Mouse (Mus musculus) liver, embryonic 15.5 days (tissue): ENCODE measurements around the gene Bcar3. TPM values are rescaled to one million over a fixed set of nuclear protein-coding genes. Genes with fewer than 3 reads are reported as not detected.

Experiments
- ATAC-seq: fragments of 200-750 bp; cut with Nextera tagmentation; 2 replicates; pipeline ENCODE4 v1.8.0; 2017; ENCODE audit warnings: moderate number of reproducible peaks, mild to moderate bottlenecking, moderate library complexity; ENCODE audit not compliant: insufficient read depth
- H3K27ac ChIP-seq: fragments of 300-500 bp; sonication (generic); replicated peaks from 2 replicates; pipeline ENCODE4 v1.5.1; 2015; ENCODE audit warnings: mild to moderate bottlenecking, inconsistent platforms
- H3K27me3 ChIP-seq: fragments of 300-500 bp; sonication (generic); 2 replicates; pipeline ENCODE4 v1.6.1; 2015; ENCODE audit warnings: mild to moderate bottlenecking, inconsistent platforms
- H3K36me3 ChIP-seq: fragments of 300-500 bp; sonication (generic); replicated peaks from 2 replicates; pipeline ENCODE4 v1.6.1; 2015; ENCODE audit warnings: moderate library complexity, mild to moderate bottlenecking, inconsistent platforms
- H3K4me1 ChIP-seq: fragments of 300-500 bp; sonication (generic); replicated peaks from 2 replicates; pipeline ENCODE4 v1.6.1; 2015; ENCODE audit warnings: inconsistent platforms
- H3K4me2 ChIP-seq: fragments of 300-500 bp; sonication (generic); 2 replicates; pipeline ENCODE4 v1.6.1; 2015; ENCODE audit warnings: moderate library complexity, mild to moderate bottlenecking, inconsistent platforms
- H3K4me3 ChIP-seq: fragments of 300-500 bp; sonication (generic); replicated peaks from 2 replicates; pipeline ENCODE4 v1.5.1; 2015; ENCODE audit warnings: mild to moderate bottlenecking, inconsistent platforms
- H3K9ac ChIP-seq: fragments of 300-500 bp; sonication (generic); 2 replicates; pipeline ENCODE4 v1.6.1; 2015; ENCODE audit warnings: moderate library complexity, mild to moderate bottlenecking, inconsistent platforms
- H3K9me3 ChIP-seq: fragments of 300-500 bp; sonication (generic); replicated peaks from 2 replicates; pipeline ENCODE4 v1.6.1; 2016; ENCODE audit warnings: inconsistent platforms
- WGBS: fragments of 180-500 bp; shearing (Covaris S2); methylation state at CpG from one replicate; pipeline ENCODE4 v1.1.7; 2015; ENCODE audit warnings: mixed read lengths; ENCODE audit not compliant: insufficient replicate concordance; 5-methylcytosine and 5-hydroxymethylcytosine counted together
- polyA plus RNA-seq: library from polyadenylated mRNA; unstranded; fragments of >200 nt; fragmentation: Nextera tagmentation; extraction: Ambion mirVana; gene quantifications from 2 replicates; pipeline ENCODE4 v1.2.1, GENCODE M21; 2015

Gene Bcar3
- polyA plus RNA-seq, 1 experiment from 2014 or later: 5.2 TPM

GRCm38 (mm10) chr3:122438143-122438825 lies 144.3 kb downstream of the Bcar3 start:
- Histone ChIP-seq H3K4me1 (0 out of 2 replicates have a peak, but pooled peaks cover 3% of the 10 kb centered on the region), H3K9me3 (no peaks in the 10 kb centered on the region), H3K4me2 (no peak overlapping the region), H3K36me3 (no peaks in the 10 kb centered on the region), H3K27me3 (no peaks in the 10 kb centered on the region), H3K27ac (no peak overlapping the region), H3K9ac (no peak overlapping the region), H3K4me3 (no peak overlapping the region)
- whole genome bisulfite sequencing: 44% methylated on average over 7 of the region's 7 CpGs
- no peak for ATAC-seq

- H3K4me1 ChIP-seq: no peaks in the 10 kb centered on the region
- H3K4me2 ChIP-seq: no peak overlapping the region
- no peaks in the 10 kb centered on the region for H3K9me3 ChIP-seq
- no peak overlapping the region for H3K27ac ChIP-seq
- H3K36me3 ChIP-seq: no peaks in the 10 kb centered on the region
- WGBS: 68% methylated on average over 11 of the region's 11 CpGs
- H3K9ac ChIP-seq: no peak overlapping the region
- H3K4me3 ChIP-seq: no peak overlapping the region
- H3K27me3 ChIP-seq: no peaks in the 10 kb centered on the region
- no peak for ATAC-seq
Measured at GRCm38 (mm10) chr3:122445696-122446095, 151.8 kb downstream of the Bcar3 start.

- no peak for ATAC-seq
- no peak overlapping the region for H3K9ac ChIP-seq
- H3K4me1 ChIP-seq: no peaks in the 10 kb centered on the region
- no peak overlapping the region for H3K4me2 ChIP-seq
- no peaks in the 10 kb centered on the region for H3K27me3 ChIP-seq
- no peaks in the 10 kb centered on the region for H3K9me3 ChIP-seq
- no peak overlapping the region for H3K4me3 ChIP-seq
- no peak overlapping the region for H3K27ac ChIP-seq
- WGBS: 70% methylated on average over 8 of the region's 8 CpGs
- H3K36me3 ChIP-seq: no peaks in the 10 kb centered on the region
Measured at GRCm38 (mm10) chr3:122446678-122447077, 152.7 kb downstream of the Bcar3 start.

GRCm38 (mm10) chr3:122448196-122448595 lies 154.3 kb downstream of the Bcar3 start:
- H3K4me2 ChIP-seq: no peak overlapping the region
- no peaks in the 10 kb centered on the region for H3K4me1 ChIP-seq
- H3K36me3 ChIP-seq: no peaks in the 10 kb centered on the region
- WGBS: 75% methylated on average over 13 of the region's 13 CpGs
- no peak overlapping the region for H3K9ac ChIP-seq
- no peaks in the 10 kb centered on the region for H3K27me3 ChIP-seq
- no peak overlapping the region for H3K27ac ChIP-seq
- H3K9me3 ChIP-seq: no peaks in the 10 kb centered on the region
- no peak overlapping the region for H3K4me3 ChIP-seq
- ATAC-seq: no peak

GRCm38 (mm10) chr3:122450041-122450440 lies 156.1 kb downstream of the Bcar3 start:
- H3K4me3 ChIP-seq: no peak overlapping the region
- ATAC-seq: no peak
- no peak overlapping the region for H3K4me2 ChIP-seq
- H3K4me1 ChIP-seq: no peaks in the 10 kb centered on the region
- no peaks in the 10 kb centered on the region for H3K27me3 ChIP-seq
- H3K27ac ChIP-seq: no peak overlapping the region
- no peaks in the 10 kb centered on the region for H3K9me3 ChIP-seq
- no peak overlapping the region for H3K9ac ChIP-seq
- no peaks in the 10 kb centered on the region for H3K36me3 ChIP-seq
- whole genome bisulfite sequencing: 38% methylated on average over 7 of the region's 7 CpGs

GRCm38 (mm10) chr3:122453875-122454274 lies 159.9 kb downstream of the Bcar3 start:
- WGBS: 74% methylated on average over 11 of the region's 11 CpGs

GRCm38 (mm10) chr3:122456156-122456555 lies 162.2 kb downstream of the Bcar3 start:
- no peak overlapping the region for H3K4me3 ChIP-seq
- no peaks in the 10 kb centered on the region for H3K9me3 ChIP-seq
- no peaks in the 10 kb centered on the region for H3K27me3 ChIP-seq
- no peaks in the 10 kb centered on the region for H3K36me3 ChIP-seq
- ATAC-seq: peak; percentile 49; the same call in 1 of the 2 replicates
- no peak overlapping the region for H3K27ac ChIP-seq
- H3K9ac ChIP-seq: no peak overlapping the region
- no peak overlapping the region for H3K4me2 ChIP-seq
- no peaks in the 10 kb centered on the region for H3K4me1 ChIP-seq
- 29% methylated on average over 4 of the region's 4 CpGs for WGBS

More at GRCm38 (mm10) chr3:122453875-122454274, 159.9 kb downstream of the Bcar3 start:
- no peak overlapping the region for H3K9ac ChIP-seq
- H3K4me3 ChIP-seq: no peak overlapping the region
- no peak overlapping the region for H3K4me2 ChIP-seq
- H3K27ac ChIP-seq: no peak overlapping the region
- no peaks in the 10 kb centered on the region for H3K4me1 ChIP-seq
- H3K9me3 ChIP-seq: no peaks in the 10 kb centered on the region
- H3K27me3 ChIP-seq: no peaks in the 10 kb centered on the region
- ATAC-seq: no peak
- H3K36me3 ChIP-seq: no peaks in the 10 kb centered on the region

- no peaks in the 10 kb centered on the region for H3K27me3 ChIP-seq
- no peak overlapping the region for H3K4me3 ChIP-seq
- no peak for ATAC-seq
- no peaks in the 10 kb centered on the region for H3K9me3 ChIP-seq
- H3K4me1 ChIP-seq: no peaks in the 10 kb centered on the region
- no peak overlapping the region for H3K9ac ChIP-seq
- no peaks in the 10 kb centered on the region for H3K36me3 ChIP-seq
- 73% methylated on average over 4 of the region's 4 CpGs for WGBS
- no peak overlapping the region for H3K4me2 ChIP-seq
- no peak overlapping the region for H3K27ac ChIP-seq
Measured at GRCm38 (mm10) chr3:122456807-122457206, 162.9 kb downstream of the Bcar3 start.

- Histone ChIP-seq H3K27me3 (no peaks in the 10 kb centered on the region), H3K4me3 (no peak overlapping the region), H3K4me1 (0 out of 2 replicates have a peak, but pooled peaks cover 3% of the 10 kb centered on the region), H3K9ac (no peak overlapping the region), H3K4me2 (no peak overlapping the region), H3K9me3 (no peaks in the 10 kb centered on the region), H3K36me3 (no peaks in the 10 kb centered on the region), H3K27ac (no peak overlapping the region)
- no peak for ATAC-seq
- 36% methylated on average over 1 of the region's 1 CpGs for WGBS
Measured at GRCm38 (mm10) chr3:122457723-122458122, 163.8 kb downstream of the Bcar3 start.

- Histone ChIP-seq H3K27me3 (no peaks in the 10 kb centered on the region), H3K27ac (no peak overlapping the region), H3K36me3 (no peaks in the 10 kb centered on the region), H3K9ac (no peak overlapping the region), H3K4me3 (no peak overlapping the region), H3K4me1 (0 out of 2 replicates have a peak, but pooled peaks cover 3% of the 10 kb centered on the region), H3K4me2 (no peak overlapping the region), H3K9me3 (no peaks in the 10 kb centered on the region)
- ATAC-seq: no peak
- 51% methylated on average over 8 of the region's 8 CpGs for WGBS
Measured at GRCm38 (mm10) chr3:122458743-122459142, 164.8 kb downstream of the Bcar3 start.

- Histone ChIP-seq H3K4me3 (no peak overlapping the region), H3K4me1 (0 out of 2 replicates have a peak, but pooled peaks cover 3% of the 10 kb centered on the region), H3K9me3 (no peaks in the 10 kb centered on the region), H3K9ac (no peak overlapping the region), H3K27me3 (no peaks in the 10 kb centered on the region), H3K36me3 (no peaks in the 10 kb centered on the region), H3K4me2 (no peak overlapping the region), H3K27ac (no peak overlapping the region)
- 55% methylated on average over 8 of the region's 8 CpGs for WGBS
- ATAC-seq: no peak
Measured at GRCm38 (mm10) chr3:122460848-122461511, 167.0 kb downstream of the Bcar3 start.
